Mouse (Mus musculus) thymus, postnatal 14 days (tissue): ENCODE results near the gene Grik3.

Source experiments
- DNase-seq: peaks from one replicate; pipeline ENCODE4 v3.0.0; 2021

The Grik3 gene

GRCm38 (mm10) chr4:125490661-125491504 is at the start of gene Grik3:
Grik3 (plus strand) TSS chr4:125490700.
- no peak for DNase-seq

- no peak for DNase-seq
Observed at GRCm38 (mm10) chr4:125441821-125442220, 48.7 kb upstream of the Grik3 start.

- DNase-seq, result no peak
Observed at GRCm38 (mm10) chr4:125444366-125444765, 46.1 kb upstream of the Grik3 start.

GRCm38 (mm10) chr4:125450602-125451321 is 39.7 kb upstream of the Grik3 start:
- no peak for DNase-seq

- no peak for DNase-seq
Observed at GRCm38 (mm10) chr4:125451821-125452220, 38.7 kb upstream of the Grik3 start.

- no peak for DNase-seq
Observed at GRCm38 (mm10) chr4:125456506-125456905, 34.0 kb upstream of the Grik3 start.

GRCm38 (mm10) chr4:125457152-125458093 is 33.1 kb upstream of the Grik3 start:
- no peak for DNase-seq

GRCm38 (mm10) chr4:125459791-125460190 is 30.7 kb upstream of the Grik3 start:
- DNase-seq, result no peak

GRCm38 (mm10) chr4:125469711-125470372 is 20.7 kb upstream of the Grik3 start:
- no peak for DNase-seq

- no peak for DNase-seq
Observed at GRCm38 (mm10) chr4:125474903-125475302, 15.6 kb upstream of the Grik3 start.

GRCm38 (mm10) chr4:125478071-125478470 is 12.4 kb upstream of the Grik3 start:
- no peak for DNase-seq

- no peak for DNase-seq
Observed at GRCm38 (mm10) chr4:125481256-125481655, 9.2 kb upstream of the Grik3 start.

GRCm38 (mm10) chr4:125484131-125484530 is 6.4 kb upstream of the Grik3 start:
- no peak for DNase-seq

GRCm38 (mm10) chr4:125485416-125486239 is 4.9 kb upstream of the Grik3 start:
- DNase-seq, result no peak

- DNase-seq, result no peak
Observed at GRCm38 (mm10) chr4:125486616-125487015, 3.9 kb upstream of the Grik3 start.

- no peak for DNase-seq
Observed at GRCm38 (mm10) chr4:125487031-125487430, 3.5 kb upstream of the Grik3 start.

GRCm38 (mm10) chr4:125488796-125489637 is 1.5 kb upstream of the Grik3 start:
- no peak for DNase-seq

- DNase-seq, result no peak
Observed at GRCm38 (mm10) chr4:125489901-125490590, 454 bp upstream of the Grik3 start.

GRCm38 (mm10) chr4:125491505-125492121 is 1.1 kb downstream of the Grik3 start:
- DNase-seq, result no peak
